Mouse (Mus musculus) midbrain, embryonic 13.5 days (tissue): Measurements from ENCODE around the gene F13a1. TPM values are rescaled to one million over a fixed set of nuclear protein-coding genes. Genes with fewer than 3 reads are reported as not detected.

Experiments
- ATAC-seq: fragments of 200-750 bp; cut with Nextera tagmentation; 2 replicates; pipeline ENCODE4 v1.8.0; 2017; ENCODE audit warnings: mild to moderate bottlenecking, moderate TSS enrichment, moderate library complexity
- H3K27ac ChIP-seq: fragments of 300-500 bp; sonication (generic); 2 replicates; pipeline ENCODE4 v1.5.1; 2015; ENCODE audit warnings: inconsistent platforms, mild to moderate bottlenecking, moderate library complexity
- H3K27me3 ChIP-seq: fragments of 300-500 bp; sonication (generic); 2 replicates; pipeline ENCODE4 v1.6.1; 2015; ENCODE audit warnings: mild to moderate bottlenecking, inconsistent platforms
- H3K36me3 ChIP-seq: fragments of 300-500 bp; sonication (generic); 2 replicates; pipeline ENCODE4 v1.6.1; 2015; ENCODE audit warnings: mild to moderate bottlenecking, inconsistent platforms
- H3K4me1 ChIP-seq: fragments of 300-500 bp; sonication (generic); replicated peaks from 2 replicates; pipeline ENCODE4 v1.6.1; 2015; ENCODE audit warnings: inconsistent platforms
- H3K4me2 ChIP-seq: fragments of 300-500 bp; sonication (generic); replicated peaks from 2 replicates; pipeline ENCODE4 v1.6.1; 2015; ENCODE audit warnings: moderate library complexity, mild to moderate bottlenecking, inconsistent platforms
- H3K4me3 ChIP-seq: fragments of 300-500 bp; sonication (generic); replicated peaks from 2 replicates; pipeline ENCODE4 v1.5.1; 2015; ENCODE audit warnings: mild to moderate bottlenecking, inconsistent platforms
- H3K9ac ChIP-seq: fragments of 300-500 bp; sonication (generic); replicated peaks from 2 replicates; pipeline ENCODE4 v1.6.1; 2015; ENCODE audit warnings: mild to moderate bottlenecking, inconsistent platforms
- H3K9me3 ChIP-seq: fragments of 300-500 bp; sonication (generic); 2 replicates; pipeline ENCODE4 v1.6.1; 2016; ENCODE audit warnings: mild to moderate bottlenecking, inconsistent platforms
- WGBS: fragments of 180-500 bp; shearing (Covaris S2); methylation state at CpG from one replicate; pipeline ENCODE4 v1.1.7; 2015; 5-methylcytosine and 5-hydroxymethylcytosine counted together
- polyA plus RNA-seq: library from polyadenylated mRNA; unstranded; fragments of >200 nt; fragmentation: Nextera tagmentation; extraction: Ambion mirVana; gene quantifications from 2 replicates; pipeline ENCODE4 v1.2.1, GENCODE M21; 2015

F13a1 gene
- polyA plus RNA-seq, 1 experiment from 2014 or later, result 12.6 TPM

- no peaks in the 10 kb centered on the region for H3K9me3 ChIP-seq
- H3K9ac ChIP-seq, result no peak overlapping the region
- 21% methylated on average over 4 of the region's 4 CpGs for WGBS
- H3K27me3 ChIP-seq, result no peaks in the 10 kb centered on the region
- H3K27ac ChIP-seq, result no peak overlapping the region
- no peak for ATAC-seq
- H3K4me3 ChIP-seq, result no peak overlapping the region
- H3K36me3 ChIP-seq, result no peaks in the 10 kb centered on the region
- no peaks in the 10 kb centered on the region for H3K4me1 ChIP-seq
- H3K4me2 ChIP-seq, result no peak overlapping the region
These were observed 24.0 kb downstream of the F13a1 start for GRCm38 (mm10) chr13:37025996-37026579.

- Histone ChIP-seq H3K27ac (no peak overlapping the region), H3K4me1 (no peaks in the 10 kb centered on the region), H3K4me2 (no peak overlapping the region), H3K9me3 (no peaks in the 10 kb centered on the region), H3K27me3 (no peaks in the 10 kb centered on the region), H3K36me3 (no peaks in the 10 kb centered on the region), H3K9ac (no peak overlapping the region), H3K4me3 (no peak overlapping the region)
- 82% methylated on average over 2 of the region's 2 CpGs for WGBS
- no peak for ATAC-seq
These were observed 28.5 kb downstream of the F13a1 start for GRCm38 (mm10) chr13:37021575-37021974.

- H3K4me1 ChIP-seq, result no peaks in the 10 kb centered on the region
- no peaks in the 10 kb centered on the region for H3K36me3 ChIP-seq
- no peak for ATAC-seq
- no peaks in the 10 kb centered on the region for H3K9me3 ChIP-seq
- H3K27me3 ChIP-seq, result no peaks in the 10 kb centered on the region
- H3K27ac ChIP-seq, result no peak overlapping the region
- no peak overlapping the region for H3K9ac ChIP-seq
- H3K4me3 ChIP-seq, result no peak overlapping the region
- WGBS, result 91% methylated on average over 5 of the region's 5 CpGs
- H3K4me2 ChIP-seq, result no peak overlapping the region
These were observed 39.3 kb downstream of the F13a1 start for GRCm38 (mm10) chr13:37010771-37011170.

GRCm38 (mm10) chr13:37006224-37006623, 43.8 kb downstream of the F13a1 start:
- Histone ChIP-seq H3K9ac (no peak overlapping the region), H3K27ac (no peak overlapping the region), H3K4me3 (no peak overlapping the region), H3K36me3 (no peaks in the 10 kb centered on the region), H3K27me3 (no peaks in the 10 kb centered on the region), H3K4me2 (no peak overlapping the region), H3K9me3 (no peaks in the 10 kb centered on the region), H3K4me1 (no peaks in the 10 kb centered on the region)
- ATAC-seq, result no peak

GRCm38 (mm10) chr13:36999210-36999705, 50.8 kb downstream of the F13a1 start:
- no peak for ATAC-seq
- Histone ChIP-seq H3K4me1 (no peaks in the 10 kb centered on the region), H3K4me3 (no peak overlapping the region), H3K4me2 (no peak overlapping the region), H3K27ac (no peak overlapping the region), H3K9me3 (no peaks in the 10 kb centered on the region), H3K27me3 (no peaks in the 10 kb centered on the region), H3K9ac (no peak overlapping the region), H3K36me3 (no peaks in the 10 kb centered on the region)
- WGBS, result 83% methylated on average over 6 of the region's 6 CpGs

GRCm38 (mm10) chr13:36993593-36993992, 56.5 kb downstream of the F13a1 start:
- Histone ChIP-seq H3K9me3 (no peaks in the 10 kb centered on the region), H3K4me1 (no peaks in the 10 kb centered on the region), H3K4me2 (no peak overlapping the region), H3K27ac (no peak overlapping the region), H3K9ac (no peak overlapping the region), H3K4me3 (no peak overlapping the region), H3K27me3 (no peaks in the 10 kb centered on the region), H3K36me3 (no peaks in the 10 kb centered on the region)
- no peak for ATAC-seq
- WGBS, result 94% methylated on average over 5 of the region's 5 CpGs

- H3K4me3 ChIP-seq, result no peak overlapping the region
- no peak overlapping the region for H3K4me2 ChIP-seq
- no peaks in the 10 kb centered on the region for H3K9me3 ChIP-seq
- WGBS, result 85% methylated on average over 4 of the region's 4 CpGs
- H3K4me1 ChIP-seq, result no peaks in the 10 kb centered on the region
- no peak for ATAC-seq
- no peaks in the 10 kb centered on the region for H3K36me3 ChIP-seq
- no peak overlapping the region for H3K27ac ChIP-seq
- H3K9ac ChIP-seq, result no peak overlapping the region
- no peaks in the 10 kb centered on the region for H3K27me3 ChIP-seq
These were observed 61.7 kb downstream of the F13a1 start for GRCm38 (mm10) chr13:36988392-36988791.

GRCm38 (mm10) chr13:36973016-36973415, 77.0 kb downstream of the F13a1 start:
- Histone ChIP-seq H3K9me3 (no peaks in the 10 kb centered on the region), H3K4me2 (no peak overlapping the region), H3K27me3 (no peaks in the 10 kb centered on the region), H3K4me1 (no peaks in the 10 kb centered on the region), H3K4me3 (no peak overlapping the region), H3K36me3 (no peaks in the 10 kb centered on the region), H3K27ac (no peak overlapping the region), H3K9ac (no peak overlapping the region)
- ATAC-seq, result no peak
- 85% methylated on average over 2 of the region's 2 CpGs for WGBS

- Histone ChIP-seq H3K27me3 (no peaks in the 10 kb centered on the region), H3K4me3 (no peak overlapping the region), H3K36me3 (no peaks in the 10 kb centered on the region), H3K4me1 (no peaks in the 10 kb centered on the region), H3K9me3 (no peaks in the 10 kb centered on the region), H3K9ac (no peak overlapping the region), H3K4me2 (no peak overlapping the region), H3K27ac (no peak overlapping the region)
- no peak for ATAC-seq
- WGBS, result 80% methylated on average over 3 of the region's 3 CpGs
These were observed 77.8 kb downstream of the F13a1 start for GRCm38 (mm10) chr13:36972226-36972625.

- no peaks in the 10 kb centered on the region for H3K9me3 ChIP-seq
- no peak overlapping the region for H3K4me3 ChIP-seq
- no peak for ATAC-seq
- no peaks in the 10 kb centered on the region for H3K4me1 ChIP-seq
- H3K4me2 ChIP-seq, result no peak overlapping the region
- H3K9ac ChIP-seq, result no peak overlapping the region
- H3K36me3 ChIP-seq, result no peaks in the 10 kb centered on the region
- H3K27me3 ChIP-seq, result no peaks in the 10 kb centered on the region
- no peak overlapping the region for H3K27ac ChIP-seq
These were observed 87.1 kb downstream of the F13a1 start for GRCm38 (mm10) chr13:36962926-36963325.

GRCm38 (mm10) chr13:36958996-36959395, 91.0 kb downstream of the F13a1 start:
- Histone ChIP-seq H3K9me3 (no peaks in the 10 kb centered on the region), H3K4me3 (no peak overlapping the region), H3K9ac (no peak overlapping the region), H3K27ac (no peak overlapping the region), H3K4me1 (no peaks in the 10 kb centered on the region), H3K4me2 (no peak overlapping the region), H3K36me3 (no peaks in the 10 kb centered on the region), H3K27me3 (no peaks in the 10 kb centered on the region)
- ATAC-seq, result no peak
- WGBS, result 66% methylated on average over 3 of the region's 3 CpGs

- Histone ChIP-seq H3K9ac (no peak overlapping the region), H3K27me3 (no peaks in the 10 kb centered on the region), H3K4me1 (no peaks in the 10 kb centered on the region), H3K27ac (no peak overlapping the region), H3K36me3 (no peaks in the 10 kb centered on the region), H3K4me2 (no peak overlapping the region), H3K4me3 (no peak overlapping the region), H3K9me3 (no peaks in the 10 kb centered on the region)
- no peak for ATAC-seq
- 92% methylated on average over 3 of the region's 3 CpGs for WGBS
These were observed 95.1 kb downstream of the F13a1 start for GRCm38 (mm10) chr13:36954937-36955336.

GRCm38 (mm10) chr13:36953676-36954075, 96.4 kb downstream of the F13a1 start:
- ATAC-seq, result no peak
- H3K9ac ChIP-seq, result no peak overlapping the region
- H3K4me3 ChIP-seq, result no peak overlapping the region
- no peak overlapping the region for H3K4me2 ChIP-seq
- no peaks in the 10 kb centered on the region for H3K9me3 ChIP-seq
- no peaks in the 10 kb centered on the region for H3K36me3 ChIP-seq
- H3K27me3 ChIP-seq, result no peaks in the 10 kb centered on the region
- H3K4me1 ChIP-seq, result no peaks in the 10 kb centered on the region
- no peak overlapping the region for H3K27ac ChIP-seq
